In genomic region chr4:133631769-133632411, GRCm38 (mm10) we compare ENCODE assay signal across 8 mouse cellular contexts. TPM values are rescaled to one million over a fixed set of nuclear protein-coding genes. Genes with fewer than 3 reads are reported as not detected.
A peak's percentile ranks its signal among the peaks of the same experiment; 100 is the strongest.
DNase-seq lines count a peak whose midpoint lies in the region; ATAC-seq and TF ChIP-seq lines count a peak whose summit lies in the region.

No protein-coding gene starts in this region.

- ATAC-seq in hindbrain, embryonic 11.5 days (ENCODE audit: low FRiP score), result no peak
- ATAC-seq in limb, embryonic 14.5 days (ENCODE audit: low FRiP score, low read depth), result no peak

- H3K4me3 ChIP-seq in cortical plate, adult 2 months (ENCODE audit: insufficient read depth, low read length), result peak overlapping the region; percentile 60
- H3K4me3 ChIP-seq in hindbrain, embryonic 11.5 days (ENCODE audit: low read depth, low read length), result peak overlapping the region; percentile 82
- peak overlapping the region; percentile 77 for H3K4me3 ChIP-seq in limb, embryonic 14.5 days (replicated peaks; ENCODE audit: low read length)

- H3K9me3 ChIP-seq in hindbrain, embryonic 11.5 days (ENCODE audit: control insufficient read depth, low read length), result no peaks in the 10 kb centered on the region
- H3K9me3 ChIP-seq in limb, embryonic 14.5 days (ENCODE audit: control insufficient read depth, low read length), result no peaks in the 10 kb centered on the region

- H3K27me3 ChIP-seq in hindbrain, embryonic 11.5 days (ENCODE audit: control insufficient read depth, insufficient read depth, low read length), result no peaks in the 10 kb centered on the region
- no peaks in the 10 kb centered on the region for H3K27me3 ChIP-seq in limb, embryonic 14.5 days (ENCODE audit: control insufficient read depth, insufficient read depth, low read length)

- no peak for TF ChIP-seq POLR2A in cortical plate, adult 2 months (IDR thresholded peaks at IDR 0.05; ENCODE audit: extremely low read depth, insufficient read depth, low read length)
- TF ChIP-seq POLR2A in limb, embryonic 14.5 days (IDR thresholded peaks at IDR 0.05; ENCODE audit: borderline replicate concordance, extremely low read depth, insufficient read depth, insufficient read length), result no peak

- H3K4me1 ChIP-seq in cortical plate, adult 2 months (ENCODE audit: control insufficient read depth, insufficient read depth, low read length), result peaks cover 7% of the 10 kb centered on the region
- peaks cover 9% of the 10 kb centered on the region; the same call in 1 of the 2 replicates for H3K4me1 ChIP-seq in hindbrain, embryonic 11.5 days (replicated peaks; ENCODE audit: control insufficient read depth, insufficient read depth, low read length)
- H3K4me1 ChIP-seq in limb, embryonic 14.5 days (ENCODE audit: control insufficient read depth, insufficient read depth, low read length), result peaks cover 13% of the 10 kb centered on the region

- H3K36me3 ChIP-seq in hindbrain, embryonic 11.5 days (ENCODE audit: control insufficient read depth, insufficient read depth, low read length), result no peaks in the 10 kb centered on the region
- H3K36me3 ChIP-seq in limb, embryonic 14.5 days (ENCODE audit: control insufficient read depth, insufficient read depth, low read length), result peaks cover 6% of the 10 kb centered on the region; the same call in 1 of the 2 replicates

- peak overlapping the region; percentile 97 for H3K9ac ChIP-seq in hindbrain, embryonic 11.5 days (ENCODE audit: low read depth, low read length)
- peak overlapping the region; percentile 89 for H3K9ac ChIP-seq in limb, embryonic 14.5 days (ENCODE audit: low read depth, low read length, severe bottlenecking)

- no peak overlapping the region for H3K27ac ChIP-seq in cortical plate, adult 2 months (ENCODE audit: insufficient read depth, low read length)
- no peak overlapping the region for H3K27ac ChIP-seq in hindbrain, embryonic 11.5 days (ENCODE audit: low read depth, low read length)
- peak overlapping the region; percentile 79; the same call in 1 of the 2 replicates for H3K27ac ChIP-seq in limb, embryonic 14.5 days (replicated peaks; ENCODE audit: low read depth, low read length)

- 45% methylated on average over 9 of the region's 9 CpGs for whole genome bisulfite sequencing in hindbrain, embryonic 11.5 days
- WGBS in limb, embryonic 14.5 days, result 37% methylated on average over 9 of the region's 9 CpGs

- intact Hi-C loops in left cerebral cortex, postnatal 10 days (cut with DNase I), result no loop called here

- H3K4me2 ChIP-seq in hindbrain, embryonic 11.5 days (replicated peaks; ENCODE audit: low read depth, low read length), result peak overlapping the region; percentile 96
- peak overlapping the region; percentile 90 for H3K4me2 ChIP-seq in limb, embryonic 14.5 days (replicated peaks; ENCODE audit: low read depth, low read length, severe bottlenecking)

- TF ChIP-seq CTCF in cortical plate, adult 2 months (IDR thresholded peaks at IDR 0.05; ENCODE audit: extremely low read depth, insufficient read depth, low read length), result no peak

- DNase-seq in cerebellum, adult 18-20 months, result peak; percentile 38 to 39
- no peak for DNase-seq in cerebellum, postnatal 36 days
- DNase-seq in hindbrain, embryonic 11.5 days (ENCODE audit: low spot score), result no peak
- no peak for DNase-seq in limb, embryonic 14.5 days (ENCODE audit: low spot score)
- peak; percentile 43 for DNase-seq in naive thymus-derived CD4-positive, alpha-beta T cell, adult 2 months (ENCODE audit: low read depth)
- DNase-seq in left cerebral cortex, postnatal 10 days (ENCODE audit: extremely low spot score in 1 of 2, low spot score in 2 of 2), result no peak
- no peak for DNase-seq in c-Kit-positive CD71-positive TER-119-positive erythroid progenitor cells, embryonic 14.5 days (ENCODE audit: low spot score)

RNA-seq across cellular contexts. Expression of gene Zdhhc18, which starts 18.1 kb away (rescaled TPM):
- 36.8 and 38.4 TPM in 2 replicates for polyA plus RNA-seq in cortical plate, adult 2 months (2012; rRNA removed)
- polyA plus RNA-seq in hindbrain, embryonic 11.5 days (2014; fragmentation: Nextera tagmentation; extraction: Ambion mirVana), result 2.0 and 2.8 TPM in 2 replicates
- polyA plus RNA-seq in limb, embryonic 14.5 days (2012; rRNA removed), result 38.0 and 46.5 TPM in 2 replicates
- 4.0 and 7.0 TPM in 2 replicates for polyA plus RNA-seq in limb, embryonic 14.5 days (2014; fragmentation: Nextera tagmentation; extraction: Ambion mirVana)
- 10 to 100 TPM; 31.8 to 34.1 TPM for total RNA-seq in left cerebral cortex, postnatal 10 days (2021)

RNA-seq across cellular contexts. Expression of gene Sfn, which starts 29.9 kb away (rescaled TPM):
- polyA plus RNA-seq in cortical plate, adult 2 months (2012; rRNA removed), result 2.1 and 2.6 TPM in 2 replicates
- 19.5 and 29.6 TPM in 2 replicates for polyA plus RNA-seq in hindbrain, embryonic 11.5 days (2014; fragmentation: Nextera tagmentation; extraction: Ambion mirVana)
- 112 and 139 TPM in 2 replicates for polyA plus RNA-seq in limb, embryonic 14.5 days (2012; rRNA removed)
- 243 and 295 TPM in 2 replicates for polyA plus RNA-seq in limb, embryonic 14.5 days (2014; fragmentation: Nextera tagmentation; extraction: Ambion mirVana)
- total RNA-seq in left cerebral cortex, postnatal 10 days (2021), result 1 to 10 TPM; 1.4 to 1.7 TPM

RNA-seq across cellular contexts. Expression of gene Pigv, which starts 40.6 kb away (rescaled TPM):
- polyA plus RNA-seq in cortical plate, adult 2 months (2012; rRNA removed), result 6.6 and 7.4 TPM in 2 replicates
- 10.0 and 10.7 TPM in 2 replicates for polyA plus RNA-seq in hindbrain, embryonic 11.5 days (2014; fragmentation: Nextera tagmentation; extraction: Ambion mirVana)
- 12.2 and 13.7 TPM in 2 replicates for polyA plus RNA-seq in limb, embryonic 14.5 days (2012; rRNA removed)
- 10.9 and 12.5 TPM in 2 replicates for polyA plus RNA-seq in limb, embryonic 14.5 days (2014; fragmentation: Nextera tagmentation; extraction: Ambion mirVana)
- total RNA-seq in left cerebral cortex, postnatal 10 days (2021), result 10 to 100 TPM in 1 of 2 experiments, 1 to 10 TPM in 1; 8.8 to 10.1 TPM

RNA-seq across cellular contexts. Expression of gene Gpn2, which starts 47.7 kb away (rescaled TPM):
- polyA plus RNA-seq in cortical plate, adult 2 months (2012; rRNA removed), result 19.4 and 22.2 TPM in 2 replicates
- 25.9 and 29.3 TPM in 2 replicates for polyA plus RNA-seq in hindbrain, embryonic 11.5 days (2014; fragmentation: Nextera tagmentation; extraction: Ambion mirVana)
- 33.2 and 42.0 TPM in 2 replicates for polyA plus RNA-seq in limb, embryonic 14.5 days (2012; rRNA removed)
- 17.6 and 19.6 TPM in 2 replicates for polyA plus RNA-seq in limb, embryonic 14.5 days (2014; fragmentation: Nextera tagmentation; extraction: Ambion mirVana)
- 10 to 100 TPM; 10.3 to 11.2 TPM for total RNA-seq in left cerebral cortex, postnatal 10 days (2021)

RNA-seq across cellular contexts. Expression of gene Gpatch3, which starts 57.3 kb away (rescaled TPM):
- polyA plus RNA-seq in cortical plate, adult 2 months (2012; rRNA removed), result 6.3 and 7.6 TPM in 2 replicates
- polyA plus RNA-seq in hindbrain, embryonic 11.5 days (2014; fragmentation: Nextera tagmentation; extraction: Ambion mirVana), result 6.9 and 8.9 TPM in 2 replicates
- polyA plus RNA-seq in limb, embryonic 14.5 days (2012; rRNA removed), result 8.0 and 8.4 TPM in 2 replicates
- 8.1 and 9.2 TPM in 2 replicates for polyA plus RNA-seq in limb, embryonic 14.5 days (2014; fragmentation: Nextera tagmentation; extraction: Ambion mirVana)
- total RNA-seq in left cerebral cortex, postnatal 10 days (2021), result 1 to 10 TPM; 6.7 TPM

Comparison
In these comparisons a context has a peak if more than half of its experiments do, and no peak if none do; other contexts are left out.
1. DNase-seq: peak in cerebellum, adult 18-20 months (2 of 2) and naive thymus-derived CD4-positive, alpha-beta T cell, adult 2 months (single experiment); none in cerebellum, postnatal 36 days (0 of 2), hindbrain, embryonic 11.5 days (single experiment), limb, embryonic 14.5 days (single experiment), left cerebral cortex, postnatal 10 days (0 of 2) and c-Kit-positive CD71-positive TER-119-positive erythroid progenitor cells, embryonic 14.5 days (single experiment).
2. Peak in every context shown above with its lines, with median percentiles within 50 percentile points of each other: H3K4me3 ChIP-seq.